Mouse (Mus musculus) forebrain, embryonic 14.5 days (tissue): Measurements from ENCODE around the gene Ube2k. TPM values are rescaled to one million over a fixed set of nuclear protein-coding genes. Genes with fewer than 3 reads are reported as not detected.

Source experiments
- ATAC-seq: fragments of 200-750 bp; cut with Nextera tagmentation; 2 replicates; pipeline ENCODE4 v1.8.0; 2017; ENCODE audit warnings: mild to moderate bottlenecking, moderate library complexity
- DNase-seq: peaks from one replicate; pipeline ENCODE4 v3.0.0-alpha.2; 2015; ENCODE audit warnings: low spot score
- H3K27ac ChIP-seq: fragments of 300-500 bp; sonication (generic); 2 replicates; pipeline ENCODE4 v1.5.1; 2014; ENCODE audit warnings: low read depth, mild to moderate bottlenecking, control low read depth, low read length, moderate library complexity
- H3K27me3 ChIP-seq: fragments of 300-500 bp; sonication (generic); replicated peaks from 2 replicates; pipeline ENCODE4 v1.6.1; 2014; ENCODE audit warnings: low read length, control low read depth, mixed read lengths; ENCODE audit not compliant: control insufficient read depth, insufficient read depth
- H3K36me3 ChIP-seq: fragments of 300-500 bp; sonication (generic); 2 replicates; pipeline ENCODE4 v1.6.1; 2014; ENCODE audit warnings: low read length, control low read depth; ENCODE audit not compliant: control insufficient read depth, insufficient read depth
- H3K4me1 ChIP-seq: fragments of 300-500 bp; sonication (generic); 2 replicates; pipeline ENCODE4 v1.6.1; 2014; ENCODE audit warnings: antibody characterized with exemption, low read length, control low read depth; ENCODE audit not compliant: control insufficient read depth, insufficient read depth
- H3K4me2 ChIP-seq: fragments of 300-500 bp; sonication (generic); 2 replicates; pipeline ENCODE4 v1.6.1; 2014; ENCODE audit warnings: mild to moderate bottlenecking, control low read depth, low read length
- H3K4me3 ChIP-seq: fragments of 300-500 bp; sonication (generic); 2 replicates; pipeline ENCODE4 v1.5.1; 2014; ENCODE audit warnings: low read depth, low read length, control low read depth
- H3K9ac ChIP-seq: fragments of 300-500 bp; sonication (generic); 2 replicates; pipeline ENCODE4 v1.6.1; 2014; ENCODE audit warnings: mild to moderate bottlenecking, low read length, control low read depth, moderate library complexity
- H3K9me3 ChIP-seq: fragments of 300-500 bp; sonication (generic); replicated peaks from 2 replicates; pipeline ENCODE4 v1.6.1; 2016; ENCODE audit warnings: low read length, control low read depth, mixed read lengths; ENCODE audit not compliant: control insufficient read depth
- WGBS: fragments of 180-500 bp; shearing (Covaris S2); extraction: QIAGEN DNeasy Blood & Tissue Kit; methylation state at CpG from one replicate; pipeline ENCODE4 v1.1.7; 2014; 5-methylcytosine and 5-hydroxymethylcytosine counted together
- polyA plus RNA-seq: library from polyadenylated mRNA; unstranded; fragments of >200 nt; fragmentation: Nextera tagmentation; extraction: Ambion mirVana; gene quantifications from 2 replicates; pipeline ENCODE4 v1.2.1, GENCODE M21; 2014

Ube2k gene
- polyA plus RNA-seq, 1 experiment from 2014 or later = 154 TPM

GRCm38 (mm10) chr5:65505786-65506185 lies 31.2 kb upstream of the Ube2k start:
- Histone ChIP-seq H3K9ac (no peak overlapping the region), H3K4me2 (peak overlapping the region; percentile 12; the same call in 1 of the 2 replicates), H3K27ac (no peak overlapping the region), H3K9me3 (no peaks in the 10 kb centered on the region), H3K27me3 (no peaks in the 10 kb centered on the region), H3K36me3 (no peaks in the 10 kb centered on the region), H3K4me1 (no peaks in the 10 kb centered on the region), H3K4me3 (no peak overlapping the region)
- 6% methylated on average over 8 of the region's 8 CpGs for WGBS
- DNase-seq (peak; percentile 31), ATAC-seq (no peak)

GRCm38 (mm10) chr5:65508395-65508794 lies 28.6 kb upstream of the Ube2k start:
- Histone ChIP-seq H3K9me3 (no peaks in the 10 kb centered on the region), H3K4me1 (no peaks in the 10 kb centered on the region), H3K4me2 (no peak overlapping the region), H3K27ac (no peak overlapping the region), H3K4me3 (no peak overlapping the region), H3K27me3 (no peaks in the 10 kb centered on the region), H3K9ac (no peak overlapping the region), H3K36me3 (no peaks in the 10 kb centered on the region)
- WGBS = 87% methylated on average over 8 of the region's 8 CpGs
- DNase-seq (no peak), ATAC-seq (no peak)

- H3K4me1 ChIP-seq = no peaks in the 10 kb centered on the region
- WGBS = 91% methylated on average over 3 of the region's 3 CpGs
- DNase-seq (no peak), ATAC-seq (no peak)
- no peak overlapping the region for H3K27ac ChIP-seq
- no peak overlapping the region for H3K9ac ChIP-seq
- no peak overlapping the region for H3K4me2 ChIP-seq
- H3K9me3 ChIP-seq = no peaks in the 10 kb centered on the region
- no peaks in the 10 kb centered on the region for H3K36me3 ChIP-seq
- no peak overlapping the region for H3K4me3 ChIP-seq
- H3K27me3 ChIP-seq = no peaks in the 10 kb centered on the region
These were observed 23.5 kb upstream of the Ube2k start for GRCm38 (mm10) chr5:65513506-65513905.

DNA sequence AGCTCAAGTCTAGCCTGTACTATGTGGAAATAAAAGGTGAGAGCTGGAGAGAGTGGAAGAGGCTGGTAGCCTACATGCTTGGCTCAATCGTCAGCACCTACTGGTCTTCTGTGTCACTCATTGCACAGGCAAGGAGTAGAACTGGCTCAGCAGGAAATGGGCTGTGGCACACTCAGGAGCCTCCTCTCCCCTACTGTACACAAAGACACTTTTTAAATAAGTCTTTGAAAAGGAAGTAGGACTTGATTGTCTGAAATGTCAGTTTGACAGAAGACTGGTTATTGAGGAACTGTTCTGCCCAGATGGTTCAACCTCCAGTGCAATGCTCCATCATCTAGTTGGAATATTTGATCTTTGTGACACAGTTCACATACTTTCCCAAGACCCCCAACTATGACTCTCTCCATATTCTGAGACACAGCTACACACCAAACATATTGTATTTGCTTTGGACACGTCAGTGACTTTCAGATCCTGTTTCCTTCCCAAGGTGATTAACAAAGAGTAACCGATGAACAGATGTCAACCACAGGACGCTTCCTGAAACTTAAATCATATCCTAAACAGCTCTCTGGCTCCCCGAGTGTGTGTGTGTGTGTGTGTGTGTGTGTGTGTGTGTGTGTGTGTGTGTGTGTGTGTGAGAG lies 22.3 kb upstream of the Ube2k start:
- Histone ChIP-seq H3K4me2 (no peak overlapping the region), H3K36me3 (no peaks in the 10 kb centered on the region), H3K27me3 (no peaks in the 10 kb centered on the region), H3K4me3 (no peak overlapping the region), H3K4me1 (no peaks in the 10 kb centered on the region), H3K27ac (no peak overlapping the region), H3K9ac (no peak overlapping the region), H3K9me3 (no peaks in the 10 kb centered on the region)
- ATAC-seq (no peak), DNase-seq (no peak)
- 78% methylated on average over 5 of the region's 5 CpGs for WGBS

- 85% methylated on average over 1 of the region's 1 CpGs for WGBS
- no peak overlapping the region for H3K4me2 ChIP-seq
- H3K4me1 ChIP-seq = no peaks in the 10 kb centered on the region
- no peak overlapping the region for H3K27ac ChIP-seq
- no peaks in the 10 kb centered on the region for H3K9me3 ChIP-seq
- no peak overlapping the region for H3K9ac ChIP-seq
- H3K36me3 ChIP-seq = no peaks in the 10 kb centered on the region
- no peak overlapping the region for H3K4me3 ChIP-seq
- peak; percentile 29 for DNase-seq
- no peaks in the 10 kb centered on the region for H3K27me3 ChIP-seq
- no peak for ATAC-seq
These were observed 15.2 kb upstream of the Ube2k start for GRCm38 (mm10) chr5:65521803-65522202.

GRCm38 (mm10) chr5:65524831-65525230 lies 12.2 kb upstream of the Ube2k start:
- H3K4me3 ChIP-seq = no peak overlapping the region
- no peaks in the 10 kb centered on the region for H3K4me1 ChIP-seq
- no peak overlapping the region for H3K27ac ChIP-seq
- H3K9me3 ChIP-seq = no peaks in the 10 kb centered on the region
- ATAC-seq (no peak), DNase-seq (no peak)
- no peaks in the 10 kb centered on the region for H3K27me3 ChIP-seq
- no peak overlapping the region for H3K9ac ChIP-seq
- H3K4me2 ChIP-seq = no peak overlapping the region
- no peaks in the 10 kb centered on the region for H3K36me3 ChIP-seq
- 48% methylated on average over 4 of the region's 4 CpGs for WGBS

GRCm38 (mm10) chr5:65525674-65526443 lies 11.2 kb upstream of the Ube2k start:
- Histone ChIP-seq H3K4me2 (no peak overlapping the region), H3K4me3 (no peak overlapping the region), H3K9me3 (no peaks in the 10 kb centered on the region), H3K9ac (no peak overlapping the region), H3K36me3 (no peaks in the 10 kb centered on the region), H3K27ac (no peak overlapping the region), H3K27me3 (no peaks in the 10 kb centered on the region), H3K4me1 (no peaks in the 10 kb centered on the region)
- ATAC-seq = no peak
- DNase-seq = peak; percentile 14
- whole genome bisulfite sequencing = 3% methylated on average over 8 of the region's 8 CpGs

- H3K9me3 ChIP-seq = no peaks in the 10 kb centered on the region
- no peaks in the 10 kb centered on the region for H3K27me3 ChIP-seq
- no peak overlapping the region for H3K4me3 ChIP-seq
- ATAC-seq = no peak
- H3K36me3 ChIP-seq = no peaks in the 10 kb centered on the region
- H3K27ac ChIP-seq = no peak overlapping the region
- H3K4me1 ChIP-seq = peaks cover under 1% of the 10 kb centered on the region; the same call in 1 of the 2 replicates
- no peak overlapping the region for H3K4me2 ChIP-seq
- no peak overlapping the region for H3K9ac ChIP-seq
- WGBS = 60% methylated on average over 3 of the region's 3 CpGs
- no peak for DNase-seq
These were observed 5.8 kb upstream of the Ube2k start for GRCm38 (mm10) chr5:65531283-65531682.

GRCm38 (mm10) chr5:65534496-65534895 lies 2.5 kb upstream of the Ube2k start:
- Histone ChIP-seq H3K4me2 (no peak overlapping the region), H3K4me3 (no peak overlapping the region), H3K9ac (no peak overlapping the region), H3K27ac (no peak overlapping the region), H3K9me3 (no peaks in the 10 kb centered on the region), H3K27me3 (no peaks in the 10 kb centered on the region), H3K36me3 (no peaks in the 10 kb centered on the region), H3K4me1 (peaks cover 11% of the 10 kb centered on the region)
- DNase-seq (no peak), ATAC-seq (no peak)
- 45% methylated on average over 4 of the region's 4 CpGs for WGBS
